Mouse (Mus musculus): Measurements from ENCODE around the gene Gimap4.

Gene Gimap4

GRCm38 (mm10) chr6:48684319-48684718 is at the start of gene Gimap4:
Gimap4 (plus strand) TSS chr6:48684549.
- no peak for DNase-seq

- no peak for DNase-seq
Observed at GRCm38 (mm10) chr6:48635105-48635504, 49.2 kb upstream of the Gimap4 start.

- no peak for DNase-seq
Observed at GRCm38 (mm10) chr6:48636515-48636914, 47.8 kb upstream of the Gimap4 start.

- no peak for DNase-seq
Observed at GRCm38 (mm10) chr6:48637811-48638500, 46.4 kb upstream of the Gimap4 start.

GRCm38 (mm10) chr6:48638553-48638952 is 45.8 kb upstream of the Gimap4 start:
- no peak for DNase-seq

- no peak for DNase-seq
Observed at GRCm38 (mm10) chr6:48641391-48641790, 43.0 kb upstream of the Gimap4 start.

- peak; percentile 57 for DNase-seq
Observed at GRCm38 (mm10) chr6:48642764-48643292, 41.5 kb upstream of the Gimap4 start.

GRCm38 (mm10) chr6:48645660-48646308 is 38.6 kb upstream of the Gimap4 start:
- peak; percentile 88 for DNase-seq

- no peak for DNase-seq
Observed at GRCm38 (mm10) chr6:48646309-48646690, 38.0 kb upstream of the Gimap4 start.

GRCm38 (mm10) chr6:48646995-48647394 is 37.4 kb upstream of the Gimap4 start, which contains the start of gene Gimap8:
Gimap8 (plus strand) TSS chr6:48647234.
- DNase-seq: peak; percentile 81

GRCm38 (mm10) chr6:48647611-48648010 is 36.7 kb upstream of the Gimap4 start:
- no peak for DNase-seq

GRCm38 (mm10) chr6:48648779-48649178 is 35.6 kb upstream of the Gimap4 start:
- DNase-seq: no peak

- no peak for DNase-seq
Observed at GRCm38 (mm10) chr6:48650041-48650440, 34.3 kb upstream of the Gimap4 start.

- DNase-seq: no peak
Observed at GRCm38 (mm10) chr6:48658721-48659120, 25.6 kb upstream of the Gimap4 start.

GRCm38 (mm10) chr6:48664750-48665149 is 19.6 kb upstream of the Gimap4 start:
- no peak for DNase-seq

- DNase-seq: no peak
Observed at GRCm38 (mm10) chr6:48665471-48665870, 18.9 kb upstream of the Gimap4 start.

GRCm38 (mm10) chr6:48666159-48666586 is 18.2 kb upstream of the Gimap4 start:
- peak; percentile 36 for DNase-seq

- no peak for DNase-seq
Observed at GRCm38 (mm10) chr6:48668022-48668421, 16.3 kb upstream of the Gimap4 start.

GRCm38 (mm10) chr6:48669446-48669969 is 14.8 kb upstream of the Gimap4 start:
- no peak for DNase-seq

GRCm38 (mm10) chr6:48674291-48675058 is 9.9 kb upstream of the Gimap4 start:
- no peak for DNase-seq

GRCm38 (mm10) chr6:48675400-48675930 is 8.9 kb upstream of the Gimap4 start:
- DNase-seq: no peak

GRCm38 (mm10) chr6:48675931-48676859 is 8.2 kb upstream of the Gimap4 start, which contains the start of gene Gimap9:
Gimap9 (plus strand) TSS chr6:48676129.
- DNase-seq: peak; percentile 69

Measured in kidney, postnatal 10 days (tissue).